Mouse (Mus musculus): ENCODE measurements around the gene Cdca4.

DNA sequence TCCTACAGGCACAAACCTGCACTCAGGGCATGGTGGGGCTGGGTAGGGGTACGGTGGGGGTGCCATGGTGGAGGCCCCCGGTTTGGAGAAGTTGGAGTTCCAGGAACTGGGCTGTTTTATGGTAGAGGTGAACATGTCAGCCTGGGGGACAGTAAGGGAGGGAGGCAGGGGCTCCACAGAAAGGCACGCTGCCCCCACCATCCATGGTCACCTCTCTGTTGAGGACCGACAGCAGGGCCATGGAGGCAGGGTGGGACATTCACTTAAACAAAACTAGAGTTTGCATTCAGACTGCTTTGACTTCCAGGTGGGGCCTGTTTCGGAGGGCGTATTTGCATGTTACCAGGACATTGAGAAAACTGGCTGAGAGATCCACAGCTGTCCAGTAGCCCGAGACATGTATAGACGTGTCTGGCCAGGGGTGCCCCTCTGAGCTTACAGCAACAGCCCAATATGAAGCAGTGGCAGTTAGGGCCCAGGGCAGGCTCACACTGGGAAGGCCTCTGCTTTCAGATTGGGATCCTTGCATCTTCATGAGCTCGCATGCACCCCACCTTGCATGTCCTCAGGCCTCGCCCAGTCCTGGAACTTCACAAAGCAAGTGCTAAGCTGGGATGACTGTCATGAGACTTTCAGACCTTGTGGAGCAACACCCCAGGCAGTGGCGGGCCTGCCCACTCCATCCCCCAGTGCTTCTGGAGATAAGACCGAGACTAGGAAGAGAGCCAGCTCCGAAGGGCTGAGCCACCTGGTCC lies 35.4 kb downstream of the Cdca4 start:
- TF ChIP-seq POLR2A (IDR thresholded peaks at IDR 0.05; ENCODE audit: low read depth, low read length) (no peak), CTCF (conservative IDR thresholded peaks at IDR 0.05; ENCODE audit: insufficient read depth, insufficient read length, low read depth, low read length) (no peak)
